Mouse (Mus musculus) gastrocnemius, postnatal 14 days (tissue): Measurements from ENCODE around the gene Spint5. TPM values are rescaled to one million over a fixed set of nuclear protein-coding genes. Genes with fewer than 3 reads are reported as not detected.

Source experiments
- DNase-seq: peaks from one replicate; pipeline ENCODE4 v3.0.0; 2021; ENCODE audit warnings: mixed read lengths
- intact Hi-C: fragments of 180-260 bp; cut with DNase I; formaldehyde crosslinking; loops from one replicate; pipeline ENCODE4 v1.15.1; 2025; ENCODE audit warnings: low total_unique reads
- total RNA-seq, 2 experiments: library from RNA; stranded (reverse); gene quantifications; 2 replicates each; pipeline ENCODE4 v1.2.3; 2021

Gene Spint5
- total RNA-seq, 2 experiments from 2014 or later = not detected

DNA sequence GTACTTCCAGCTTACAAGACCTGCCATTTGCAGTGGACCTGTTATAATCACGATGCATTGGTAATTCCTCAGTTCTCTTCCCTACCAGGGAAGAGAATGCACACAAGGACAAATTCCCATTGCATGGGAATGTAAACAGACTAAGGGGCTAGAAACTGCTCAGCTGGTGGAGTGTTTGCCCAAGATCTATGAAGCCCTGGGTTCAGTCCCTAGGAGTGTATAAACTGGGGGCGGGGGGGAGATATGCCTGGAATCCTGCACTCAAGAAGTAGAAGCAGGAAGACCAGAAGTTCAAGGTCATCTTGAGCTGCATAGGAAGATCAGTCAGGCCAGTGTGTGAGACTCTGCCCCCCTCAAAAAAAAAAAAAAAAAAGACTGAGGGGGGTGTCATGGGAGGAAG, 18.2 kb downstream of the Spint5 start:
- intact Hi-C loops = no loop called here
- DNase-seq = no peak

DNA sequence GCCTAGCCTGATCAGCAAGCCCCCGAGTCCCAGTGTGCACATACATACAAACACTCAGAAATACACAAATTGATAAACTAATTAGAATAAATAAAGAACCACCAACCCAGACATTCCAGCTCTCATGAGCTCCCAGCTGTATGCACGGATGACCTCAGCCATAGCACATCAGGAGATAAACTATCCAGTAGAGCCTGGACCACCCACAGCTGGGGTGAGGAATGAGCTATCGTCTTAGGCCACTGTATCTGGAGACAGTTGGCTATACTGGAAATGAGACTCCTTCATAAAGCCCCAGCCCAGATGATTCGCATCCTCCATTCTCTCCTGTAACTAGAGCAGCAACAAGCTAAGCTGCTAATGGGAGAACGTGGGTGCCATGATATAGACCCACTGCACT, 19.7 kb downstream of the Spint5 start:
- DNase-seq = no peak
- intact Hi-C loops = no loop called here

DNA sequence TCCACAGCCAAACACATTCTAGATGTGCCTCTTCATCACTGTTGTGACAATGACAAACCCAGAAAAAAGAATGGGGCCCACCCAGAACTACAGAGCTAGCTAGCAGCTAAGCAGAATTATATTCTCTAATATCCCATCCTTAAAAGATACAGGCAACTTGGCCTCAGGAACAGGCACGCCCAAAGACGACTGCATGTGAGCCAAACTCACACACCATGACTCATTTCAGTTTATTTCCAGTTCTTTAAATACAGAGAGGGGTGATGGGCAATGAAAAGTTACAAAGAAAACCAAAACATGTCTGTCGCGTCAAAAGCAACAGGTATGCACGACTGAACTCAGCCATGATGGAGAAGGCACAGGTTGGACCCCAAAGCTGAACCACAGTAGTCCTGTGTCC, 20.3 kb downstream of the Spint5 start:
- intact Hi-C loops = no loop called here
- no peak for DNase-seq

DNA sequence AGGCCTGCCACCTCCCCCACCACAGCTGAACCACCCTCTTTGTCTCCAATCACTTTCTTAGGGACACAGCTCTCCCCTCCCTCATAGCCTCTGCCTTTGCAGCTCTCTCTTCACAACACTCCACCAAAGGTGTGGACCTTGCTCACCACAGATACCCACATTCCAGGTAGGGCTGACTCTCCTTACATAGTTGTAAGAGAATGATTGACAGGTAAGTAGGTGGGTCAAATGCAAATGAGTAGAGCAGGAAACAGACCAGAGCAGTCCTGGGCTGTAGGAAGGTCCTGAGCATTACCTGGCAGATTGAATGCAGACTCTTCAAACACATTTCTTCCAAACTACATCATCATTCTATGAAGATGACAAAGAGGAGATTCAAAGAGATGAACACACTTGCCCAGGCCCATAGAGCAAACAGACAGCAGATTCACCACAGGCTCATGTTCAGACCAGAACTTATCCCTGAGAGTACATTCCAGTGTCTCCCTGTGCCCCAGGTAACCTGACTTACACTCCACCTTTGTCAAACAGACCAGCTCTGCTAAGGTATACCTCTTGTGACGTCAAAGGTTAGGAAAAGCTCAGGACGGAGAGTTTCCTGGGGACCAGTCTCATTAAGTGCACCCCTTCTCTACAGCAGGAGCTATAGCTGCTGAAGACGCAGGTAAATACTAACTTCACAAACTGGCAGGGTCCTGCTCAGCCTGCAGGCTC, 22.4 kb downstream of the Spint5 start:
- DNase-seq = no peak
- intact Hi-C loops = no loop called here

DNA sequence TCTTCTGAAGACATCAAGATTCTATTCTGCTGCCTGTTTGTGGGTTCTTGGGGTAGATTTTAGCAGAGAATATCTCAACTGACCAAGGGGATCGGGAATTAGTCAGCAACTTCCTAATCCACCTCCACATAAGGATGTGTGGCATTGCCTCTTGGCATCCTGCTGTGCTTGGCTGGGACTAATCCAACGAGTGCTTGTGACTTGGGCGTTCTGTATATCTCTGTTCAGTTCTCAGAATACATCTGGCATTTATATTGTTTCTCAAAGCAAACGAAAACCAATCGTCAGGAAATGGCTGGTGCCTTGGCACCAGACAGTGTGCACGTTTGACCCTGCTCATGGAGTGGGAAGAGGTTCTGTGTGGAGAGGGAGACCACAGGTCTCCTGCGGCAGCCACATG, 24.8 kb downstream of the Spint5 start:
- no peak for DNase-seq
- intact Hi-C loops = no loop called here

DNA sequence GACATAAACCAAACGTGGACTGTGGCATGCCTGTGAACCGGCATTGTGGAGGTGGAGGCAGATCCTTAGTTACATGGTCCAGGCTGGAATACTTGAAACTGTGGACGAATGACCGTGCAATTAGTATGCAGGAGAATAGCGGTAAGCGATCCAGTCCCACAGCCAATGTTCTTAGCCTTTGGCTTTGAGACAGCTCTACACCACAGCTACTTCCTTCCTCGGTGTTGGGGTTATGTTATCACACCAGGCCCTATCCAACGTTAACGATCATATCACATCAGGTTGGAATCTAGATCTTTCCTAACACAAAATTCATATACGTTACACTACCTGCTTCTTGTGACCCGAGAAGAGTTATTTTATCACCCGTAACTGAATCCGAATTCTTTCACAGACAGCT, 29.9 kb downstream of the Spint5 start:
- no peak for DNase-seq
- intact Hi-C loops = no loop called here

DNA sequence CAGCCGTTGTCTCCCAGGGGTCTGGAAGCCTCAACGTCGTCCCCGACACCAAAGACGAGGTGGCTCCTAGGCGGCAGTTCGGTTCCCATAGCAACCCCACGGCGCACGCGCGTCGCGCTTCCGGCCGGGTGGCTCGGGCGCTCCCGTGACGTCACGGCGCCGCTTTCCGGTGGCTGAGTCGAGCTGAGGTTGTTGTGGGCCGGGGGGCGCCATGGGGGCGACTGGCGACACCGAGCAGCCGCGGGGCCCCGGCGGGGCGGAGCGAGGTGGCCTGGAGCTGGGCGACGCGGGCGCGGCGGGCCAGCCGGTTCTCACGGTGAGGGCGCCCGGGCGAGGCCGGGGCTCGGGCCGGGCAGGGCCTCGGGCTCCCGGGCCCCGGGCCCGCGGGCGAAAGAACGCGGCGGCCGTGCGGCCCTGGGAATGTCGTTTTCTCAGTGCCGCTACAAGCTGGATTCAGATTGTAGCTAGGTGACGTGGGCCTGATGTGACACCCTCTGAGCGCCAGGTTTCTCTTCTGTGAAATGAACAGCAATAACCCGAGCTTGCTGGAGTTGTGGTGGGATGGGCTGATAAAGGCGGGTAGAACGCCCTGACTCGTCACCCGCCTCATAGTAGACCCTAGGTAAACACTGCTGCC, 30.9 kb downstream of the Spint5 start, which contains the start of the genes Wfdc3 and Dnttip1:
TSS of gene Wfdc3 (minus strand) at position 89 of the 637 bp plus-strand sequence.
TSS of gene Dnttip1 (plus strand) at position 141 of the 637 bp plus-strand sequence.
- peak; percentile 94 for DNase-seq
- intact Hi-C loops = no loop called here

DNA sequence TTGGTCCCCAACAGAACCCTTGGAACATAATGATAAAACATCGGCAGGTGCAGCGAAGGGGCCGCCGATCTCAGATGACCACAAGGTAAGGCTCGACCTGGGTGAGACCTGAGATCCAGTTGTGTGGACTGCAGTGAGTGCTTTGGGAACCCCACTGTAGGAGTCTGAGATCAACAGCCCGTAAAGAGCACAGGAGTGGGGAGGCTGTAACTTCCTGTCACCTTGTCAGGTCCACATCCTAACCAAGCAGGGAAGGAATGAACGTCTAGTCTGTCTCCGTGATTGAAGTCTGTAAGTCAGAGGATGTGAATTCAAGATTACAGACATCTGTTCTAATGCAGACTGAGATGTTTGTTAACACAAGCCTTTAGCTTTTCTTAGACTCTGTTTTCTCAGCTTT, 31.6 kb downstream of the Spint5 start:
- no peak for DNase-seq
- intact Hi-C loops = no loop called here

DNA sequence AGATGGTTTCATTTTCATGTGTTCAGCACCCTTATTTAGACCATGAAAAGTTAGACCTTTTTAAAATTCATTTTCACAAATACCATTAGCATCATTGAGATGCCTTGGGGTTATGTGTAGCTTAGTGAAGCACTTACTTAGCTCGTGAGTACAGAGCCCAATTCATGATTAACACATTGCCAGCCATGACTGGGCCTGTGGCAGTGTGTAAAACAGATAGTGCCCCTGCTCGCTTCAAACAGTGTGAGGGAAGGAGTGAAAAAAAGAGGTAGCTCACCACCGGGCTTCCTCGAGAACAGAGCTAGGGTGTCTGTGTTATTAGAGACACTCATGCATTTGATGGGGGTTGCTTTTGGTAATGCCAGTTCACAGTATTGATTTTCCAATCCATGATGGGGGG, 33.1 kb downstream of the Spint5 start:
- intact Hi-C loops = no loop called here
- no peak for DNase-seq

DNA sequence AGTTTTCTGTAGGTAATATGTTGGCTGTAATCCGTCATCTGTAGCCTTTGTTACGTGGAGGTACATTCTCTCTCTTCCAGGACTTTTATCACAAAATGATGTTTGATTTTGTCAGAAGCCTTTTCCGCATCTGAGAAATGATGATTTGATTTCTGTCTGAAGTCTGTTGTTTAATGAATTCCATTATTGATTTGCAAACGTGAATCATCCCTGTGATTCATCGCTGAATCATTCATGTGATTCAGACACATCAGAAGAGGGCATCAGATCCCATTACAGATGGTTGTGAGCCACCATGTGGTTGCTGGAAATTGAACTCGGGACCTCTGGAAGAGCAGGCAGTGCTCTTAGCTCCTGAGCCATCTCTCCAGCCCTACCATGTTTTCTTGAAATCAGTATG, 33.9 kb downstream of the Spint5 start:
- no peak for DNase-seq

DNA sequence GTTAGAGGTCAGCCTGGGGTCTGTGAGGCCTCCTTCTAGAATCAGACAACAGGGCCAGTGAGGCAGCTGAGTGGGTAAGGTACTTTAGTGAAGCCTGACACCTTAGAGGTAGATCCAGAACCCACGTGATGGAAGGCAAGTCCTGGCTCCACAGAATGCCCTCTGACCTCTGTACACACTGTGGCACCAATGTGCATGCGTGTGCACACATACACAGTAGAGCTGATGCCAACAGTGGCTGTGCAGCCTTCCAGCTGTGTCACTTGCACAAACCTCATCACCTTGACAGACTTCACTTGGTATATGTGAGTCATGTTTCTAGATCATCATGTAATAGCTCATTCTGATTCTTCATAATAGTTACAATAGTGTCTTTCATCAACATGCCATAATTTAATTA, 37.3 kb downstream of the Spint5 start:
- intact Hi-C loops = no loop called here

More for the DNA sequence above, 33.9 kb downstream of the Spint5 start:
- intact Hi-C loops = no loop called here

DNA sequence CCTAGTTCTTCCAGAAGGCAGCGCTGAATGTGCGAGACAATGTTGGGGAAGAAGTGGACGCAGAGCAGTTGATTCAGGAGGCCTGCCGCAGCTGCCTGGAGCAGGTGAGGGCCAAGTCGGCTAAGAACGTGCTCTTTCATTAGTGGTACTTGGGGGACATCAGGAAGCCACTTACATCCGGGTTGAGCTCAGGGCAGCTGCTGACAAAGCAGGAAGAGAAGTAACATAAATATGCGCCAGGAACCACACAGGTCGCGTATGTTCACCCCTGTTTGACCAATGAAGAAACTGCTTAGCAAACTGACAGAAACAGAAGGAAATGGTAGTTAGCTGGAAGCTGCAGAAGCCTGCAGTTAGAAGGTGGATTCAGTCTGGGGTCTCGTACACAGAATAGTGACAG, 39.0 kb downstream of the Spint5 start:
- intact Hi-C loops = no loop called here
- DNase-seq = no peak

More for the DNA sequence above, 37.3 kb downstream of the Spint5 start:
- no peak for DNase-seq

DNA sequence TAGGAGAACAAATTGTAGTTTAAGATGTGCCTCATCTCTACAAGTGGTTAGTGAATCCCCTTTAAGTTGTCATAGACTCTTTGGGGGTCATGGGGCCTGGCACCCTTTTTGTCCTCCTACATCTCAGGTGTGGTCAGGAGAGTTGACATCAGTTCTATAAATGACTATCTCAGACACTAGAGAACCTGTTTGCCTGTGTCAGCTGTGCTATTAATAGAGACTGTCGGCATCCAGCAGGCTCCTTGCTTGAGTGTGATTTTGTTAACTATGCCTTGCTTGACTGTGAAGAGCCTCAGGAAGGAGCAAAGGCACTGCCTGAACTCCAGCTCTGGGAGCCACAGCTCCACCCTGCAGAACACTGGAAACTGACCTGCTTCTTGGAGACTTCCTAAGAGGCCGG, 39.7 kb downstream of the Spint5 start:
- DNase-seq = no peak
- intact Hi-C loops = no loop called here

DNA sequence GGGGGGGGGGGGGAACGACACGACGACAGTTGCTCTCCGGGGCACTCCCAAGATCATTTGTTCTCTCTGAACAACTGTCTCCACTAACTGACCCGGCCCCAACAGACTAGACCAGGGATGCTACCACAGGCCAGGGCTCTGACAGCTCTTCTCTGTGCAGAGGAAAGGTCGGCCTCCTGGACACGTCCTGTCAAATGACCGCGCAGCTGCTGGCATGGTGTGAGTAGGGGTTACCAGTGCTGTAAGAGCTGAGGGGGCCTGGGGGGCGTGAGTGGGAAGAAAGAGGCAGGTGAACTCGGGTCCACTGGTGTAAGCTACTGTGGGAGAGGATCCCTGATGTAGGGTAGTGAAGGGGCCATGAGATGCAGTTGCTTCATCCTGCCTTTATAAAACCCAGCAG, 42.7 kb downstream of the Spint5 start:
- no peak for DNase-seq
- intact Hi-C loops = no loop called here

DNA sequence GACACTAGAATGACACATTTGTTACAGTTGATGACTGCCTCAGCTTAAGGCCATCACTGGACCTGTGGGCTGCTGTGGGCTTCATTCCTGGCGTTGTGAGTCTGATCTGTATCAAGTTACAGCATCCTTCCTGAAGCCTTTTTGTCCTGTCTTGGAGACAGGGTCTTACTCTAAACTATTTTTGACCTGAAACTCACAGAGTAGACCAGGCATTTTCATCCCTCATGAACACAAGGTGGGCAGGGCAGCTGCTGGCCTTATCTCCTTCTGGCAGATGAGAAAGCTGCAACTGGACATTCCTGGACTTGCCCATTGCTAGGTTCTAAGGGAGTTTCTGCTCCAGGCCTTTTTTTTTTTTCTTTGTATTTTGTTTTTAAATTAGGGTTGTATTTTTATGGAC, 43.6 kb downstream of the Spint5 start:
- intact Hi-C loops = no loop called here
- DNase-seq = no peak

DNA sequence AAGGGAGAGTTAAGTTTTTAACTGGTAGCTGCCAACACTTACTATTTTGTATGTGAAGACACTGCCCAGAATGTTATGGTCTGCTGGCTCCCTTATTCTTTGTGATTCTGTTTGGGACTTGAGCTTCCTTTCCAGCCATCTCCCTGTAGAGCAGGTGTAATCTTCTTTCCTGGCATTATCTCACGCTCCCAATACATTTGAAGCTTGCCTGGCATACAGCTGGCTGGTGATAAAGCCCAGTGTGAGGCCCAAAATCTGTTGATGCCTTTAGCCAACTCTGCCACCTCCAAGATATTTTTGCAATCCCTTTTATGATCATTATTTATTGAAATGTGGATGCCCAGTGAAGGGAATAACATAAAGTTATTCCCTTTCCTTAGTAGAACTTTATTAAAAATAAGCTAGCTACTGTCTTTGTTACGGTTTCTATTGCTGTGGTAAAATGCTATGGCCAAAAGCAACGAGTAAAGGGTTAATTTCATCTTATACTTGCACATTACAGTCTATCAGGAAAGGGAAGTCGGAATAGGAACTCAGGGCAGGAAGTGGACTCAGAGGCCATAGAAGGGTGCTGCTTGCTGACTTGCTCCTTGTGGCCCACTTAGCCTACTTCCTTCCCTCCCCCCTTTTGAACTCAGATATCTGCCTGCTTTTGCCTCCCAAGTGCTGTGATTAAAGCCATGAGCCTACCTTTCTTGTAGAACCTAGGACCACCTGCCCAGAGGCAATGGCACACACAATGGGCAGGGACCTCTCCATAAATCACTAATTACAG, 45.1 kb downstream of the Spint5 start:
- intact Hi-C loops = no loop called here
- no peak for DNase-seq

DNA sequence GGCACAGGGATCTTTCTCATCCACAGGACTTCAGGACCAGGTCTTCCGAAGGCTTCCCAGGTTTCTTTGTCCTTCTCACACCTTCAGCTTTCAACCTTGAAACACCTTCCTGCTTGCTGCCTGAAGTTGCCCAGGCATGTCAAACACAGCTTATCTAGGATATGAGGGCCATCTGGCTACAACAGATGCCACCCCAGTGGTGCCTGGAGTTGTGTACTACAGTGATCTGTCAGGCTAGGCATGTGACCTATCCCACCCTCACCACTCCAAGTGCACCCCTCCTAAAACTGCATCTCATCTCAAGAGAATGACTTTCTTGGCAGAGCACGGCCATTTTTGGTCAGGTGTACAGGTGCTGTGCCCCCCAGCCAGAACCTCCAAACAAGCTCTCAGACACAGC, 46.4 kb downstream of the Spint5 start:
- DNase-seq = no peak
- intact Hi-C loops = no loop called here

DNA sequence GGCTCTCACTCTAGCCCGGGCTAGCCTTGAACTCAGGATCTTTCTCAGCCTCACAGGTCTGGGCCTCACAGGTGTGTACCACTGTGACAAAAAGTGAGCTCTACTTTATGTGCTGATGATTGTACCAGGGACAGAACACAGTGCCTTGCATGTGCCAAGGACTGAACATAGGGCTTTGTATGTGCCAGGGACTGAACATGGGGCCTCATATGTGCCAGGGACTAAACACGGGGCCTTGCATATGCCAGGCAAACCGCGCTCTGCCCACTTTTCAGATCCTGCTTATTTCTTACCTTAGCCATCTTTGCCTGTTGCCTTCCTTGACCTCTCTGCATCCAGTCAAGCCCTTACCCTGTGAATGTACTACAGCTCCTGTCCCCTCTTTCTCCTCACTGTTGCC, 46.9 kb downstream of the Spint5 start:
- intact Hi-C loops = no loop called here
- DNase-seq = no peak

DNA sequence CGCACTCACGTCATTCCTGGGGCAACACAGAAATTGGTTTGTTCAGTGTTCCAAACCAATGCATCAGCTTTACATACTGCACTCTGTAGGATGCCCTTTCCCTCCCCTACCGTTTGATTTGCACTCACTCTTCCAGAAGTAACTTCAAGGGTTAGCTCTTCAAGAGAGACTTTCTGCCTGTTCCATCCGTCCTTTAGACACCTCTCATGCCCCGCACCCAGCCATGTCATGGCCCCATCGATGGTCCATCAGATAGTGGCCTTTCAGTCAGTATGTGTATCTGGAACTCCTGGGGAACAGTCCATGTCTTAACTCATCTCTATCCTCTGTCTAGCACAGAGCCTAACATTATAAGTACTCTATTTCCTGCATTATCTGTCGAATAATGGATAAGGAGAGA, 47.5 kb downstream of the Spint5 start:
- DNase-seq = no peak

DNA sequence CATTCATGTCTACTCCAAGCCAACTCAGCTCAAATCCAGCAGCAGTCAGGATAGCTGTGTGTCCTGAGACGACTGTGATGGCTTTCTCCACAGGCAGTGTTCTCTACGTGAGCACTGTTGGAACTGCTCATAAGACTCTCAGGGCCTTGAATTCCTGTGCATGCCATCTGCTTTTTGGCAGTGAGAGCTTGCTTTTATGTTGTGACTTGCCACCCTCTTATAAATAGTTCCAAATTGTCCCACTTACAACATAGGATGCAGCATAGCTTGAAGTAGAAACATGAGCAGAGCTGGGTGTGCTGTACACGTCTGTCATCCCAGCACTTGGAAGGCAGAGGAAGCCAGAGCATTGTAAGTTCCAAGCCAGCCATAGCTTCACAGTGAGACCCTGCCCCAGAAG, 50.7 kb downstream of the Spint5 start:
- DNase-seq = no peak
- intact Hi-C loops = no loop called here

More for the DNA sequence above, 47.5 kb downstream of the Spint5 start:
- intact Hi-C loops = no loop called here
